Mouse (Mus musculus) liver, embryonic 11.5 days (tissue): ENCODE measurements around the gene Mettl27. TPM values are rescaled to one million over a fixed set of nuclear protein-coding genes. Genes with fewer than 3 reads are reported as not detected.

ENCODE experiments used
- ATAC-seq: fragments of 200-750 bp; cut with Nextera tagmentation; replicated peaks from 2 replicates; pipeline ENCODE4 v1.8.0; 2017; ENCODE audit warnings: moderate number of reproducible peaks, mild to moderate bottlenecking, moderate TSS enrichment, moderate library complexity; ENCODE audit not compliant: low FRiP score
- DNase-seq: peaks from one replicate; pipeline ENCODE4 v3.0.0-alpha.2; 2017; ENCODE audit warnings: low spot score
- H3K27ac ChIP-seq: fragments of 300-500 bp; sonication (generic); 2 replicates; pipeline ENCODE4 v1.5.1; 2014; ENCODE audit warnings: mild to moderate bottlenecking, low read depth, low read length, control low read depth
- H3K27me3 ChIP-seq: fragments of 300-500 bp; sonication (generic); replicated peaks from 2 replicates; pipeline ENCODE4 v1.6.1; 2014; ENCODE audit warnings: low read length, mixed read lengths; ENCODE audit not compliant: control insufficient read depth, insufficient read depth
- H3K36me3 ChIP-seq: fragments of 300-500 bp; sonication (generic); 2 replicates; pipeline ENCODE4 v1.6.1; 2014; ENCODE audit warnings: mild to moderate bottlenecking, low read length, moderate library complexity, mixed read lengths; ENCODE audit not compliant: control insufficient read depth, insufficient read depth
- H3K4me1 ChIP-seq: fragments of 300-500 bp; sonication (generic); replicated peaks from 2 replicates; pipeline ENCODE4 v1.6.1; 2014; ENCODE audit warnings: low read length, mixed read lengths; ENCODE audit not compliant: control insufficient read depth, insufficient read depth
- H3K4me2 ChIP-seq: fragments of 300-500 bp; sonication (generic); 2 replicates; pipeline ENCODE4 v1.6.1; 2014; ENCODE audit warnings: mild to moderate bottlenecking, control low read depth, moderate library complexity
- H3K4me3 ChIP-seq: fragments of 300-500 bp; sonication (generic); 2 replicates; pipeline ENCODE4 v1.5.1; 2014; ENCODE audit warnings: low read depth, low read length, control low read depth
- H3K9ac ChIP-seq: fragments of 300-500 bp; sonication (generic); 2 replicates; pipeline ENCODE4 v1.6.1; 2014; ENCODE audit warnings: low read depth, low read length, control low read depth
- H3K9me3 ChIP-seq: fragments of 300-500 bp; sonication (generic); 2 replicates; pipeline ENCODE4 v1.6.1; 2016; ENCODE audit warnings: low read length, inconsistent platforms, mixed read lengths; ENCODE audit not compliant: control insufficient read depth
- WGBS: fragments of 180-500 bp; shearing (Covaris S2); extraction: QIAGEN DNeasy Blood & Tissue Kit; methylation state at CpG from one replicate; pipeline ENCODE4 v1.1.7; 2014; 5-methylcytosine and 5-hydroxymethylcytosine counted together
- polyA plus RNA-seq: library from polyadenylated mRNA; unstranded; fragments of >200 nt; fragmentation: Nextera tagmentation; extraction: Ambion mirVana; gene quantifications from 2 replicates; pipeline ENCODE4 v1.2.1, GENCODE M21; 2014

The Mettl27 gene
- 9.1 and 11.4 TPM in 2 replicates for polyA plus RNA-seq

GRCm38 (mm10) chr5:134932179-134932902 is at the start of gene Mettl27:
Gene Mettl27 (plus strand): TSS chr5:134932368.
- Histone ChIP-seq H3K27ac (peak within 1 kb of the TSS; percentile 75), H3K9me3 (no peaks in the 10 kb centered on the region), H3K9ac (peak within 1 kb of the TSS; percentile 74), H3K4me2 (peak within 1 kb of the TSS; percentile 99), H3K4me3 (peak within 1 kb of the TSS; percentile 76), H3K4me1 (0 out of 2 replicates have a peak, but pooled peaks cover 2% of the 10 kb centered on the region), H3K36me3 (no peaks in the 10 kb centered on the region), H3K27me3 (no peaks in the 10 kb centered on the region)
- ATAC-seq = peak; percentile 96
- peak; percentile 87 for DNase-seq
- 1% methylated on average over 41 of the region's 41 CpGs for WGBS

GRCm38 (mm10) chr5:134883077-134883476 is 49.1 kb upstream of the Mettl27 start:
- DNase-seq = no peak
- 60% methylated on average over 3 of the region's 3 CpGs for WGBS

DNA sequence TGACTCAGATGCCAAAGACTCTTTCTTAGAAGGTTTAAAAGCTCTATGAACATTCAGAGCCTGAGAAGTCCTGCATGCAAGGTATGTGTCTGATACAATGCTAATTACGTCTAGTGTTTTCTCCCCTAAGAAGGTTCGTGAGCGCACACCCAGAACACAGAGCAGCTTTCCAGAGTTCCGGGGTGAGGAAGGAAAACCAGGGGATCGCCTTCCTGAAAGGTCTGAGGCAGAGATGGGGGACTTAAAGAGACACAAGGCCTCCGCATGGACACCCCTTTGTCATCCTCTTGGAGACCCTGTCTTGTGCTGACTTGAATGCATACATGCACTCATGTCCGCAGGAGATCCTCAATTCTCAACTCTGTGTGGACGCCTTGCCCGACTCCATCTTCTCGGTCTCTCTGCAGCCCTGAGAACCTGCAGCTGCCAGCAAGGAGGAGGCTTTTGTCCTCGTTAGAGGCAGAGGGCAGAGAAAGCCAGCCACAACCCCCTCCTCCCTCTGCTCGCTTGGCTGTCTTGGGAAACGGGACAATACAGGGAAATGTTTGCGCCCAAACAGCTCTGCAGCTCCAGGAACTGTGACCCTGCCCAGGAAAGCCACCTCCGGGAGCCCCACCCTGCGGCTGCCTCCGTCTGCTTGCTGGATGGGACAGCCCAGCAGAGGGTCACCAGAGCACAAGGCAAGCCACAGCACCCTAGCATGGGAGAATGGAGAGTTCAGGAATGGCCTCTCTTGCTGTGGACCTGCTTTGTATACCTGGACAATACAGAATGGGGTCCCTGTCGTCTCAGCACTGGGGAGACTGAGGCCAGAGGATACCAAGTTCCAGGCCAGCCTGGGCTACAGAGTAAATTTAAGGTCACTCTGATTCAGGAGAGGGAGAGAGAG is 44.5 kb upstream of the Mettl27 start:
- Histone ChIP-seq H3K9me3 (no peaks in the 10 kb centered on the region), H3K36me3 (no peaks in the 10 kb centered on the region), H3K4me2 (no peak overlapping the region), H3K4me3 (no peak overlapping the region), H3K27me3 (no peaks in the 10 kb centered on the region), H3K9ac (no peak overlapping the region), H3K4me1 (no peaks in the 10 kb centered on the region), H3K27ac (no peak overlapping the region)
- ATAC-seq (no peak), DNase-seq (no peak)
- 46% methylated on average over 18 of the region's 18 CpGs for WGBS

More at GRCm38 (mm10) chr5:134883077-134883476, 49.1 kb upstream of the Mettl27 start:
- no peak overlapping the region for H3K4me2 ChIP-seq
- no peak overlapping the region for H3K27ac ChIP-seq
- no peak overlapping the region for H3K4me3 ChIP-seq
- ATAC-seq = no peak
- no peaks in the 10 kb centered on the region for H3K36me3 ChIP-seq
- H3K9me3 ChIP-seq = no peaks in the 10 kb centered on the region
- no peaks in the 10 kb centered on the region for H3K4me1 ChIP-seq
- no peak overlapping the region for H3K9ac ChIP-seq
- H3K27me3 ChIP-seq = no peaks in the 10 kb centered on the region

- ATAC-seq (no peak), DNase-seq (no peak)
- Histone ChIP-seq H3K9ac (no peak overlapping the region), H3K4me1 (no peaks in the 10 kb centered on the region), H3K27ac (no peak overlapping the region), H3K27me3 (no peaks in the 10 kb centered on the region), H3K9me3 (no peaks in the 10 kb centered on the region), H3K4me2 (no peak overlapping the region), H3K36me3 (no peaks in the 10 kb centered on the region), H3K4me3 (no peak overlapping the region)
- WGBS = 80% methylated on average over 7 of the region's 7 CpGs
Measured at GRCm38 (mm10) chr5:134888505-134888904, 43.7 kb upstream of the Mettl27 start.

GRCm38 (mm10) chr5:134890601-134891054 is 41.5 kb upstream of the Mettl27 start:
- H3K4me3 ChIP-seq = no peak overlapping the region
- ATAC-seq (no peak), DNase-seq (no peak)
- H3K4me1 ChIP-seq = no peaks in the 10 kb centered on the region
- no peaks in the 10 kb centered on the region for H3K27me3 ChIP-seq
- H3K27ac ChIP-seq = no peak overlapping the region
- no peak overlapping the region for H3K9ac ChIP-seq
- WGBS = 70% methylated on average over 6 of the region's 6 CpGs
- no peaks in the 10 kb centered on the region for H3K9me3 ChIP-seq
- H3K4me2 ChIP-seq = no peak overlapping the region
- no peaks in the 10 kb centered on the region for H3K36me3 ChIP-seq

DNA sequence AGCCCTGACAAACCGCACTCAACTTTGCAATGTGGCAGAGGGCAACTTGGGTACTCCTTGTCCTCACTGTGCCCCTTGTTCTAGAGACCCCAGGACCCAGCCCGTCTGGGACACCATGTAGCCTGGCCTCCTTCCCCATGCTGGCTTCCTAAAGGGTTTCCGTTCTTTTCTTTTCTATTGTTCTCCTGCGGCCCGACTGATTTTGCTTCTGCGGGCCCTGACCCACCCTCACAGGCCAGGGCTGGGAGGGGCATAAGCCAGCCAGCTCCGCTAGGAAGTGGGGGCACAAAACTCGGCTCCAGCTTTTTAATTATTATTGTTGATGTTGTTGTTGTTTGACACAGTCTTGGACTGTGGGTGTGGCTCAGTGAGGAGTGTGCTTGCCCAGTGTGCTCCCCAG is 40.6 kb upstream of the Mettl27 start:
- Histone ChIP-seq H3K9ac (no peak overlapping the region), H3K4me3 (no peak overlapping the region), H3K4me1 (no peaks in the 10 kb centered on the region), H3K36me3 (no peaks in the 10 kb centered on the region), H3K27ac (no peak overlapping the region), H3K27me3 (no peaks in the 10 kb centered on the region), H3K9me3 (no peaks in the 10 kb centered on the region), H3K4me2 (no peak overlapping the region)
- DNase-seq (no peak), ATAC-seq (no peak)
- WGBS = 58% methylated on average over 8 of the region's 8 CpGs

DNA sequence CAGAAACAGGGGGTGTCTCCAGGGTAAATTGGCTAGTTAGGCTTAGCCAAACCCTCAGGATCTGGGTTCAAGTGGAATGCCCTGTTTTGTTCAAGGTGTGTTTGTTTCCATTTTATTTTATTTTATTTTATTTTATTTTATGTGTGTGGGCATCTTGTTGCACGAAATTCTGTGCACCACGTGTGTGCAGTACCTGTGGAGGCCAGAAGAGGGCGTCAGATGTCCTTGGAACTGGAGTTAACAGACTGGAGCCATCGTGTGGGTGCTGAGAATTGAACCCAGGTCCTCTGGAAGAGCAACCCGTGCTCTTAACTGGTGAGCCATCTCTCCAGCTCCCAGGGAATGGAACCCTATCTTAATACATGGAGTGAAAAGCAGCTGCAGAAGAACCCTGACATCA is 39.5 kb upstream of the Mettl27 start:
- no peaks in the 10 kb centered on the region for H3K4me1 ChIP-seq
- H3K27me3 ChIP-seq = no peaks in the 10 kb centered on the region; the same call in 1 of the 2 replicates
- no peaks in the 10 kb centered on the region for H3K9me3 ChIP-seq
- H3K36me3 ChIP-seq = no peaks in the 10 kb centered on the region
- H3K4me3 ChIP-seq = no peak overlapping the region
- DNase-seq (no peak), ATAC-seq (no peak)
- H3K4me2 ChIP-seq = no peak overlapping the region
- H3K27ac ChIP-seq = no peak overlapping the region
- H3K9ac ChIP-seq = no peak overlapping the region
- 75% methylated on average over 5 of the region's 5 CpGs for WGBS

GRCm38 (mm10) chr5:134895291-134895690 is 36.9 kb upstream of the Mettl27 start:
- Histone ChIP-seq H3K36me3 (no peaks in the 10 kb centered on the region), H3K9me3 (no peaks in the 10 kb centered on the region), H3K27me3 (no peaks in the 10 kb centered on the region; the same call in 1 of the 2 replicates), H3K4me3 (no peak overlapping the region), H3K4me2 (no peak overlapping the region), H3K27ac (no peak overlapping the region), H3K9ac (no peak overlapping the region), H3K4me1 (no peaks in the 10 kb centered on the region)
- WGBS = 68% methylated on average over 8 of the region's 8 CpGs
- ATAC-seq = no peak
- DNase-seq = no peak
